ENCODE assay signal across 18 mouse cellular contexts in the genomic region with DNA sequence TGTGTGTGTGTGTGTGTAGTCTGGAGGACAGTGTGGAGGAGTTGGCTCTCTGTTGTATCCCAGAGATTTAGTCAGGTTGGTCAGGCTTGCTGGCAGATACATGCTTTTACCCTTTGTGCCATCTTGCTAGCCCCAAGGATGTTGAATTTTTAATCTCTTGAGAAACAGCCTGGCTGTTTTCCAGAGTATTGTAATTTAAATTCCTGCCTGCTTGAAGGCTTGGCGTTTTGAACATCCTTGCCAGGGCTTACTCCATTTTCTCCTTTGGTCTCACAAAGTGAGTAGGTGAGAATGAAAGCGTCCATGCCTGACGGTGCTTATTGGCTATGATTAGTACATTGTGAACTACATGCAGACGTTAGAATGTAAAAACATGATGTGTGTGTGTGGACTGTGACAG. TPM values are rescaled to one million over a fixed set of nuclear protein-coding genes. Genes with fewer than 3 reads are reported as not detected.
DNase-seq lines count a peak whose midpoint lies in the region; ATAC-seq and TF ChIP-seq lines count a peak whose summit lies in the region.
"Had no signal": no experiment of that assay in that cellular context is flagged by ENCODE, and none has a peak within 500 bp of the region (broad histone marks: within the 10 kb centered on the region; RNA-seq: fewer than 3 reads in every experiment).

No protein-coding gene starts in this region.

- no peaks in the 10 kb centered on the region for H3K27me3 ChIP-seq in kidney, adult 2 months (replicated peaks; ENCODE audit: control insufficient read depth, insufficient read depth, low read length)
- no peaks in the 10 kb centered on the region for H3K27me3 ChIP-seq in midbrain, embryonic 14.5 days (ENCODE audit: control insufficient read depth, insufficient read depth, low read length)
- no peaks in the 10 kb centered on the region for H3K27me3 ChIP-seq in midbrain, embryonic 10.5 days (ENCODE audit: low read depth, poor library complexity, severe bottlenecking)
- H3K27me3 ChIP-seq: heart, embryonic 12.5 days; hindbrain, embryonic 15.5 days had no signal

- no peak for TF ChIP-seq CTCF in kidney, adult 2 months (conservative IDR thresholded peaks at IDR 0.05; ENCODE audit: insufficient read depth, insufficient read length, low read depth, low read length)

- H3K4me3 ChIP-seq in kidney, adult 2 months (ENCODE audit: insufficient read depth, low read depth, low read length): no peak overlapping the region
- H3K4me3 ChIP-seq in midbrain, embryonic 14.5 days (replicated peaks; ENCODE audit: low read depth, low read length): no peak overlapping the region
- H3K4me3 ChIP-seq in midbrain, embryonic 10.5 days: no peak overlapping the region
- H3K4me3 ChIP-seq: embryonic facial prominence, embryonic 10.5 days; forebrain, embryonic 10.5 days; heart, embryonic 12.5 days; hindbrain, embryonic 10.5 days; hindbrain, embryonic 15.5 days had no signal

- no peak overlapping the region for H3K9ac ChIP-seq in midbrain, embryonic 14.5 days (replicated peaks; ENCODE audit: low read length)
- H3K9ac ChIP-seq: heart, embryonic 12.5 days; hindbrain, embryonic 15.5 days had no signal

- peaks cover 16% of the 10 kb centered on the region for H3K36me3 ChIP-seq in kidney, adult 2 months (ENCODE audit: control insufficient read depth, insufficient read depth, low read length)
- peaks cover 41% of the 10 kb centered on the region for H3K36me3 ChIP-seq in midbrain, embryonic 14.5 days (ENCODE audit: control insufficient read depth, insufficient read depth, low read length)
- peaks cover 62% of the 10 kb centered on the region for H3K36me3 ChIP-seq in midbrain, embryonic 10.5 days

- TF ChIP-seq POLR2A in kidney, adult 2 months (IDR thresholded peaks at IDR 0.05; ENCODE audit: low read depth, low read length): no peak

- WGBS in kidney, adult 2 months: 44% methylated on average over 4 of the region's 4 CpGs
- WGBS in midbrain, embryonic 14.5 days: 55% methylated on average over 4 of the region's 4 CpGs
- 79% methylated on average over 4 of the region's 4 CpGs for WGBS in midbrain, embryonic 10.5 days

- no peak for ATAC-seq in midbrain, embryonic 14.5 days (ENCODE audit: low FRiP score, low TSS enrichment)
- ATAC-seq: forebrain, embryonic 16.5 days; inflammation-experienced regulatory T-cells, adult 6 months had no signal

- no peaks in the 10 kb centered on the region for H3K9me3 ChIP-seq in midbrain, embryonic 14.5 days (ENCODE audit: control insufficient read depth, low read length)
- H3K9me3 ChIP-seq in midbrain, embryonic 10.5 days (replicated peaks): no peaks in the 10 kb centered on the region
- H3K9me3 ChIP-seq: hindbrain, embryonic 10.5 days; hindbrain, embryonic 15.5 days had no signal

- no peak overlapping the region for H3K4me2 ChIP-seq in midbrain, embryonic 14.5 days (ENCODE audit: low read length)
- H3K4me2 ChIP-seq: heart, embryonic 12.5 days; hindbrain, embryonic 15.5 days had no signal

- H3K4me1 ChIP-seq in kidney, adult 2 months (ENCODE audit: control insufficient read depth, insufficient read depth, low read length): no peaks in the 10 kb centered on the region
- H3K4me1 ChIP-seq in midbrain, embryonic 14.5 days (ENCODE audit: control insufficient read depth, insufficient read depth, low read length): no peaks in the 10 kb centered on the region
- H3K4me1 ChIP-seq in midbrain, embryonic 10.5 days: no peaks in the 10 kb centered on the region
- H3K4me1 ChIP-seq: embryonic facial prominence, embryonic 10.5 days; forebrain, embryonic 10.5 days; heart, embryonic 12.5 days; hindbrain, embryonic 10.5 days; hindbrain, embryonic 15.5 days had no signal

- no peak overlapping the region for H3K27ac ChIP-seq in kidney, adult 2 months (ENCODE audit: insufficient read depth, low read depth, low read length)
- H3K27ac ChIP-seq in midbrain, embryonic 14.5 days (replicated peaks; ENCODE audit: low read depth, low read length): no peak overlapping the region
- no peak overlapping the region for H3K27ac ChIP-seq in midbrain, embryonic 10.5 days (replicated peaks)
- H3K27ac ChIP-seq: embryonic facial prominence, embryonic 10.5 days; forebrain, embryonic 10.5 days; hindbrain, embryonic 10.5 days; hindbrain, embryonic 15.5 days had no signal

- peak; percentile 20 for DNase-seq in kidney, adult 2 months
- DNase-seq in kidney, adult 18-20 months: no peak
- peak; percentile 38 for DNase-seq in midbrain, embryonic 14.5 days
- DNase-seq in midbrain, embryonic 10.5 days (ENCODE audit: low spot score): no peak
- peak; percentile 88 for DNase-seq in fat pad, adult 2 months (ENCODE audit: extremely low read depth, low read depth, low spot score)
- DNase-seq in spleen, postnatal 4 days (ENCODE audit: low spot score in 2 of 2): no peak
- no peak for DNase-seq in urinary bladder, adult 18-20 months (ENCODE audit: low spot score in 2 of 2)
- DNase-seq: adrenal gland, postnatal 10 days; cerebellum, adult 18-20 months; cerebellum, postnatal 10 days; gastrocnemius, postnatal 14 days had no signal

RNA-seq across cellular contexts. Expression of gene Nbeal1, which starts 18.6 kb away (rescaled TPM):
- polyA plus RNA-seq in kidney, adult 2 months (2012; rRNA removed): 3.0 and 3.6 TPM in 2 replicates
- polyA plus RNA-seq in midbrain, embryonic 14.5 days (2014; fragmentation: Nextera tagmentation; extraction: Ambion mirVana): 12.7 and 13.3 TPM in 2 replicates
- polyA plus RNA-seq in midbrain, embryonic 10.5 days (2016; fragmentation: Nextera tagmentation; extraction: Ambion mirVana): 8.5 and 8.8 TPM in 2 replicates

Comparison
In these comparisons a context has a peak if more than half of its experiments do, and no peak if none do; other contexts are left out.
1. DNase-seq: peak in kidney, adult 2 months (single experiment), midbrain, embryonic 14.5 days (single experiment) and fat pad, adult 2 months (single experiment); none in kidney, adult 18-20 months (single experiment), midbrain, embryonic 10.5 days (single experiment), spleen, postnatal 4 days (0 of 2) and urinary bladder, adult 18-20 months (0 of 2).